8 mouse cellular contexts compared by ENCODE assay signal in the genomic region with DNA sequence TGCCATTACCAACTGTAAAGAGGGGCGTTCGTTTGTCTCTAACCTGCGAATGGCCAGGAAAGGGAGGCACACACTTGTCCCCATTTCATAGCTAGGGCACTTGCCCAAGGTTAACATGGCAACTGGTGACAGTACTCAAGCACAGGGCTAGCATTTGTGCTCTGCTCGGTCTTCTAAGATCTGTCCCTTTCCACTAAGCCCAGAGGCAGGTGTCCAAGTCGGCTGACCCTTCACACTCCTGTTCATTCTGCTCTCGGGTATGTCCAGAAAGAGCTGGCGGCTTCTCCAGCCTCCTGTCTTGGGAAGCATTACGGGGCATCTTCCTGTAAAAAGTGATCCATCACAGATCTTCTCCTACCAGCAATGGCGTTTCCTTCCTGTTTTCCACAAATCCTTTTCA. TPM values are rescaled to one million over a fixed set of nuclear protein-coding genes. Genes with fewer than 3 reads are reported as not detected.
DNase-seq lines count a peak whose midpoint lies in the region; ATAC-seq and TF ChIP-seq lines count a peak whose summit lies in the region.

No protein-coding gene starts in this region.

- no peak for DNase-seq in lung, embryonic 14.5 days
- no peak for DNase-seq in lung, postnatal 14 days
- no peak for DNase-seq in forebrain, embryonic 14.5 days (ENCODE audit: low spot score)
- peak; percentile 58 to 74 for DNase-seq in kidney, postnatal 36 days
- no peak for DNase-seq in thymus, postnatal 4 days
- no peak for DNase-seq in cerebellum, adult 11-12 months
- DNase-seq in layer of hippocampus, adult 9-10 months (ENCODE audit: low spot score): no peak

- H3K27ac ChIP-seq in lung, embryonic 14.5 days (ENCODE audit: low read depth): no peak overlapping the region
- no peak overlapping the region for H3K27ac ChIP-seq in forebrain, embryonic 14.5 days (ENCODE audit: low read depth, low read length)
- H3K27ac ChIP-seq in neural tube, embryonic 15.5 days (replicated peaks): no peak overlapping the region

- H3K4me2 ChIP-seq in lung, embryonic 14.5 days: peak overlapping the region; percentile 99
- peak overlapping the region; percentile 90 for H3K4me2 ChIP-seq in forebrain, embryonic 14.5 days (ENCODE audit: low read length)
- peak overlapping the region; percentile 82 for H3K4me2 ChIP-seq in neural tube, embryonic 15.5 days

- peak overlapping the region; percentile 59 for H3K4me3 ChIP-seq in lung, embryonic 14.5 days (ENCODE audit: low read depth, low read length)
- no peak overlapping the region for H3K4me3 ChIP-seq in forebrain, embryonic 14.5 days (ENCODE audit: low read depth, low read length)
- peak overlapping the region; percentile 52 for H3K4me3 ChIP-seq in neural tube, embryonic 15.5 days (replicated peaks)

- H3K4me1 ChIP-seq in lung, embryonic 14.5 days (ENCODE audit: insufficient read depth): peaks cover 20% of the 10 kb centered on the region; the same call in 1 of the 2 replicates
- peaks cover 11% of the 10 kb centered on the region for H3K4me1 ChIP-seq in forebrain, embryonic 14.5 days (ENCODE audit: control insufficient read depth, insufficient read depth, low read length)
- H3K4me1 ChIP-seq in neural tube, embryonic 15.5 days: peaks cover 29% of the 10 kb centered on the region

- H3K36me3 ChIP-seq in lung, embryonic 14.5 days (ENCODE audit: insufficient read depth): no peaks in the 10 kb centered on the region
- H3K36me3 ChIP-seq in forebrain, embryonic 14.5 days (ENCODE audit: control insufficient read depth, insufficient read depth, low read length): no peaks in the 10 kb centered on the region
- no peaks in the 10 kb centered on the region for H3K36me3 ChIP-seq in neural tube, embryonic 15.5 days

- H3K9me3 ChIP-seq in lung, embryonic 14.5 days (ENCODE audit: low read depth, low read length): no peaks in the 10 kb centered on the region
- H3K9me3 ChIP-seq in forebrain, embryonic 14.5 days (replicated peaks; ENCODE audit: control insufficient read depth, low read length): no peaks in the 10 kb centered on the region
- no peaks in the 10 kb centered on the region for H3K9me3 ChIP-seq in neural tube, embryonic 15.5 days (replicated peaks)

- no peaks in the 10 kb centered on the region for H3K27me3 ChIP-seq in lung, embryonic 14.5 days (ENCODE audit: insufficient read depth, low read length)
- H3K27me3 ChIP-seq in forebrain, embryonic 14.5 days (replicated peaks; ENCODE audit: control insufficient read depth, insufficient read depth, low read length): peaks cover 10% of the 10 kb centered on the region; the same call in 1 of the 2 replicates
- peaks cover 12% of the 10 kb centered on the region for H3K27me3 ChIP-seq in neural tube, embryonic 15.5 days (replicated peaks)

- 23% methylated on average over 9 of the region's 9 CpGs for WGBS in lung, embryonic 14.5 days
- 45% methylated on average over 9 of the region's 9 CpGs for WGBS in forebrain, embryonic 14.5 days
- 40% methylated on average over 9 of the region's 9 CpGs for WGBS in neural tube, embryonic 15.5 days

- H3K9ac ChIP-seq in lung, embryonic 14.5 days: no peak overlapping the region
- H3K9ac ChIP-seq in forebrain, embryonic 14.5 days (ENCODE audit: low read length): no peak overlapping the region
- peak overlapping the region; percentile 48; the same call in 1 of the 2 replicates for H3K9ac ChIP-seq in neural tube, embryonic 15.5 days (replicated peaks)

- no peak for TF ChIP-seq CTCF in lung, embryonic 14.5 days (IDR thresholded peaks at IDR 0.05; ENCODE audit: low read depth)

- ATAC-seq in lung, embryonic 14.5 days (ENCODE audit: insufficient read depth): no peak
- no peak for ATAC-seq in forebrain, embryonic 14.5 days
- ATAC-seq in neural tube, embryonic 15.5 days (ENCODE audit: low FRiP score): no peak

RNA-seq across cellular contexts. Expression of a gene that starts 0.4 kb away (rescaled TPM):
- 29.7 and 32.9 TPM in 2 replicates for polyA plus RNA-seq in lung, embryonic 14.5 days (2014; fragmentation: Nextera tagmentation; extraction: Ambion mirVana)
- polyA plus RNA-seq in forebrain, embryonic 14.5 days (2014; fragmentation: Nextera tagmentation; extraction: Ambion mirVana): 2.6 and 3.8 TPM in 2 replicates
- 11.9 and 12.3 TPM in 2 replicates for polyA plus RNA-seq in neural tube, embryonic 15.5 days (2015; fragmentation: Nextera tagmentation; extraction: Ambion mirVana)

RNA-seq across cellular contexts. Expression of a gene that starts 20.4 kb away (rescaled TPM):
- 0.28 and 1.1 TPM in 2 replicates for polyA plus RNA-seq in lung, embryonic 14.5 days (2014; fragmentation: Nextera tagmentation; extraction: Ambion mirVana)
- polyA plus RNA-seq in forebrain, embryonic 14.5 days (2014; fragmentation: Nextera tagmentation; extraction: Ambion mirVana): 3.2 and 3.3 TPM in 2 replicates
- polyA plus RNA-seq in neural tube, embryonic 15.5 days (2015; fragmentation: Nextera tagmentation; extraction: Ambion mirVana): 6.4 and 7.5 TPM in 2 replicates

RNA-seq across cellular contexts. Expression of a gene that starts 34.6 kb away (rescaled TPM):
- polyA plus RNA-seq in lung, embryonic 14.5 days (2014; fragmentation: Nextera tagmentation; extraction: Ambion mirVana): 35.4 and 42.5 TPM in 2 replicates
- polyA plus RNA-seq in forebrain, embryonic 14.5 days (2014; fragmentation: Nextera tagmentation; extraction: Ambion mirVana): 31.7 and 41.4 TPM in 2 replicates
- 97.8 TPM in 2 replicates for polyA plus RNA-seq in neural tube, embryonic 15.5 days (2015; fragmentation: Nextera tagmentation; extraction: Ambion mirVana)

RNA-seq across cellular contexts. Expression of a gene that starts 49.6 kb away (rescaled TPM):
- polyA plus RNA-seq in lung, embryonic 14.5 days (2014; fragmentation: Nextera tagmentation; extraction: Ambion mirVana): 0.11 TPM in 1 of 2 replicates, not detected in the other
- polyA plus RNA-seq in forebrain, embryonic 14.5 days (2014; fragmentation: Nextera tagmentation; extraction: Ambion mirVana): not detected in 2 replicates
- polyA plus RNA-seq in neural tube, embryonic 15.5 days (2015; fragmentation: Nextera tagmentation; extraction: Ambion mirVana): 0.08 and 0.72 TPM in 2 replicates

RNA-seq across cellular contexts. Expression of a gene that starts 51.1 kb away (rescaled TPM):
- 0.57 and 0.67 TPM in 2 replicates for polyA plus RNA-seq in lung, embryonic 14.5 days (2014; fragmentation: Nextera tagmentation; extraction: Ambion mirVana)
- polyA plus RNA-seq in forebrain, embryonic 14.5 days (2014; fragmentation: Nextera tagmentation; extraction: Ambion mirVana): 6.3 and 6.8 TPM in 2 replicates
- polyA plus RNA-seq in neural tube, embryonic 15.5 days (2015; fragmentation: Nextera tagmentation; extraction: Ambion mirVana): 9.4 and 11.3 TPM in 2 replicates

Comparison
In these comparisons a context has a peak if more than half of its experiments do, and no peak if none do; other contexts are left out.
1. DNase-seq: peak in kidney, postnatal 36 days (2 of 2); none in lung, embryonic 14.5 days (single experiment), lung, postnatal 14 days (single experiment), forebrain, embryonic 14.5 days (single experiment), thymus, postnatal 4 days (single experiment), cerebellum, adult 11-12 months (single experiment) and layer of hippocampus, adult 9-10 months (single experiment).
2. Peak in every context shown above with its lines, with median percentiles within 50 percentile points of each other: H3K4me2 ChIP-seq.